8 mouse cellular contexts compared by ENCODE assay signal in the genomic region with DNA sequence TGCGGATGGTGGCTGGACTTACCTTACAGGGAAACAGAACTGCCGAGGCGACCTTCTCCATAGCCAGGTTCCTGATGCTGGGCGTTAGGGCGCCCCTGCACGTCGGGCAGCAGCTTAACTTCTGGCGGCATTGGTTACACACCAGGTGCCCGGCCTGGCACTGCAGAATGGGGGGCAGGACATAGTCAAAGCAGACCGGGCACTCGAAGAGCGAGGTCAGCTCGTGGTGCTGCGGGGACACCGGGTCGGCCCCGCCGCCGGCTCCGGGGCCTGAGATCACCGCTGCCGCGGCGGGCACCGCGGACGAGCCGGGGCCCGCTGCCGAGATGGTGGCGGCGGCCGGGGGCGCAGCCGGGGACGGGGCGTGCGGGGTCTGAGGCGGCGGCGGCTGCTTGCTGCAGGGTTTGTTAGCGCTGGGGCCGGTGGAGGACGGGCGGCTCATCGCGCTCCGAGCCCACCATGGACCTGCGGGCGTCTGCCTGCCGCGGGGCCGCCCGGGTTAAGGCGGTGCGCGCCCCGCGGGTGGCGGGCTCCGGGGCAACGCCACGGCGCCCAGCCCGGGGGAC. TPM values are rescaled to one million over a fixed set of nuclear protein-coding genes. Genes with fewer than 3 reads are reported as not detected.
A peak's percentile ranks its signal among the peaks of the same experiment; 100 is the strongest.
DNase-seq lines count a peak whose midpoint lies in the region; ATAC-seq and TF ChIP-seq lines count a peak whose summit lies in the region.

No protein-coding gene starts in this region.

- in situ Hi-C loops in ES-E14 (cut with MboI; ENCODE audit: low sequenced_read_pairs in 2 of 2, unreplicated experiment in 2 of 2), result no loop called here

- H3K4me3 ChIP-seq in ES-E14 (ENCODE audit: insufficient read depth in 1 of 2, low read depth in 1 of 2, low read length in 2 of 2, poor library complexity in 1 of 2, severe bottlenecking in 1 of 2), result peak overlapping the region; percentile 88 to 91
- H3K4me3 ChIP-seq in hindbrain, embryonic 12.5 days, result peak overlapping the region; percentile 87

- peak overlapping the region; percentile 79 for H3K9ac ChIP-seq in ES-E14 (ENCODE audit: insufficient read depth, low read depth, low read length, poor library complexity, severe bottlenecking)
- peak overlapping the region; percentile 87 for H3K9ac ChIP-seq in hindbrain, embryonic 12.5 days

- H3K4me1 ChIP-seq in ES-E14 (ENCODE audit: control insufficient read depth in 2 of 2, insufficient read depth in 2 of 2, low read length in 2 of 2, poor library complexity in 1 of 2), result no peaks in the 10 kb centered on the region
- H3K4me1 ChIP-seq in hindbrain, embryonic 12.5 days, result peaks cover 16% of the 10 kb centered on the region; the same call in 1 of the 2 replicates

- no peaks in the 10 kb centered on the region for H3K9me3 ChIP-seq in ES-E14 (ENCODE audit: control insufficient read depth, insufficient read depth, low read depth, low read length)
- H3K9me3 ChIP-seq in hindbrain, embryonic 12.5 days (replicated peaks), result no peaks in the 10 kb centered on the region

- peaks cover 14% of the 10 kb centered on the region for H3K27me3 ChIP-seq in hindbrain, embryonic 12.5 days

- peak; percentile 44 for ATAC-seq in hindbrain, embryonic 12.5 days (ENCODE audit: low FRiP score)

- under 1% methylated on average over 47 of the region's 65 CpGs for WGBS in hindbrain, embryonic 12.5 days

- peak overlapping the region; percentile 92 for H3K4me2 ChIP-seq in hindbrain, embryonic 12.5 days (replicated peaks)

- no peaks in the 10 kb centered on the region for H3K36me3 ChIP-seq in ES-E14 (ENCODE audit: control insufficient read depth, insufficient read depth, low read length, poor library complexity, severe bottlenecking)
- no peaks in the 10 kb centered on the region for H3K36me3 ChIP-seq in hindbrain, embryonic 12.5 days

- H3K27ac ChIP-seq in ES-E14 (ENCODE audit: insufficient read depth, low read depth, low read length, poor library complexity, severe bottlenecking), result no peak overlapping the region
- H3K27ac ChIP-seq in hindbrain, embryonic 12.5 days, result peak overlapping the region; percentile 86

- DNase-seq in ES-E14 (ENCODE audit: low read depth, low spot score), result no peak
- peak; percentile 55 to 71 for DNase-seq in cerebellum, adult 18-20 months
- DNase-seq in frontal cortex, postnatal 10 days (ENCODE audit: low spot score in 2 of 2), result peak; percentile 32 to 45
- peak; percentile 31 to 37 for DNase-seq in left cerebral cortex, adult 18-20 months (ENCODE audit: low spot score in 2 of 2)
- peak; percentile 49 to 53 for DNase-seq in lung, postnatal 4 days
- peak; percentile 31 to 57 for DNase-seq in right cerebral cortex, adult 2 months (ENCODE audit: low spot score in 2 of 2)
- DNase-seq in urinary bladder, postnatal 36 days (ENCODE audit: low spot score in 2 of 2), result peak; percentile 37 to 38

TF ChIP-seq in ES-E14, 5 proteins besides CTCF, POLR2A, EP300 and RAD21:
- TF ChIP-seq ZNF384 (IDR thresholded peaks at IDR 0.05; ENCODE audit: low read depth, low read length) (no peak), ZC3H11A (IDR thresholded peaks at IDR 0.05; ENCODE audit: borderline replicate concordance, low read depth, low read length) (no peak), CHD2 (IDR thresholded peaks at IDR 0.05; ENCODE audit: low read depth, low read length) (no peak), MAFK (IDR thresholded peaks at IDR 0.05; ENCODE audit: insufficient read depth, low read depth, low read length) (no peak), HCFC1 (IDR thresholded peaks at IDR 0.05; ENCODE audit: borderline replicate concordance, insufficient read depth, low read length) (no peak)

RNA-seq across cellular contexts. Expression of a gene that starts 0.7 kb away (rescaled TPM):
- 4.3 and 5.8 TPM in 2 replicates for total RNA-seq in ES-E14 (2012; rRNA removed)
- polyA plus RNA-seq in hindbrain, embryonic 12.5 days (2016; fragmentation: Nextera tagmentation; extraction: Ambion mirVana), result 7.6 and 7.8 TPM in 2 replicates
- total RNA-seq in left cerebral cortex, adult 18-20 months (2021), result 10 to 100 TPM; 21.4 to 22.4 TPM

RNA-seq across cellular contexts. Expression of a gene that starts 54.5 kb away (rescaled TPM):
- total RNA-seq in ES-E14 (2012; rRNA removed), result not detected in 2 replicates
- polyA plus RNA-seq in hindbrain, embryonic 12.5 days (2016; fragmentation: Nextera tagmentation; extraction: Ambion mirVana), result 0.10 and 0.15 TPM in 2 replicates
- 1 to 10 TPM in 1 of 2 experiments, under 1 TPM in 1; 0.95 to 1.3 TPM for total RNA-seq in left cerebral cortex, adult 18-20 months (2021)
